In the genomic region with DNA sequence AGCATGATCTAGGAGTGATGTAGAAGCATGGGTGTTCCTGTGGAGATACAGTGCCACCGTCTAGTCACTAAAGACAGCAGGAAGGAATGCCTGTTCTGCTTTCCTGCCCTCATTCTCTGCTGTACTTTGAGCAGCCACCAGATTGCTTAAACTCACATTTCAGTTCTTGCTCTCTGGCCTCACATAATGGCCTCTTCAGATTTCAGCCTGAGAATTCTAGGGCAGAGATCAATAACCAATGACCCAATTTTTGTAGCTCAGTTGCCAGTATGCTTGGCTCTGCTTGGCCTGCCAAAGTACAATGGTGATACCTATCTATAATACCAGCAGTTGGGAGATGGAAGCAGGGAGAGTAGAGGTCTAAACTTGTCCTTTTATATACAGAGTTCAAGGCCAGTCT, we compare ENCODE assay signal across 27 mouse cellular contexts. TPM values are rescaled to one million over a fixed set of nuclear protein-coding genes. Genes with fewer than 3 reads are reported as not detected.
DNase-seq lines count a peak whose midpoint lies in the region; ATAC-seq and TF ChIP-seq lines count a peak whose summit lies in the region.
"Had no signal": no experiment of that assay in that cellular context is flagged by ENCODE, and none has a peak within 500 bp of the region (broad histone marks: within the 10 kb centered on the region; RNA-seq: fewer than 3 reads in every experiment).

No protein-coding gene starts in this region.

- peaks cover 10% of the 10 kb centered on the region for H3K36me3 ChIP-seq in liver, adult 2 months (ENCODE audit: control insufficient read depth, insufficient read depth, low read length)
- no peaks in the 10 kb centered on the region for H3K36me3 ChIP-seq in liver, embryonic 11.5 days (ENCODE audit: control insufficient read depth, insufficient read depth, low read length)
- H3K36me3 ChIP-seq in liver, postnatal 0 days (replicated peaks; ENCODE audit: insufficient read depth, low read length), result no peaks in the 10 kb centered on the region
- H3K36me3 ChIP-seq: G1E had no signal

- TF ChIP-seq POLR2A in liver, adult 2 months (IDR thresholded peaks at IDR 0.05; ENCODE audit: extremely low read depth, insufficient read depth, low read length), result no peak

- WGBS in liver, adult 2 months, result 5% methylated on average over 1 of the region's 1 CpGs
- 58% methylated on average over 1 of the region's 1 CpGs for WGBS in liver, embryonic 11.5 days
- WGBS in liver, postnatal 0 days (ENCODE audit: insufficient replicate concordance), result 43% methylated on average over 1 of the region's 1 CpGs

- no peak overlapping the region for H3K4me2 ChIP-seq in liver, embryonic 11.5 days
- H3K4me2 ChIP-seq in liver, postnatal 0 days (ENCODE audit: low read depth, low read length), result no peak overlapping the region

- no peaks in the 10 kb centered on the region for H3K27me3 ChIP-seq in liver, adult 2 months (ENCODE audit: control insufficient read depth, insufficient read depth, low read length)
- no peaks in the 10 kb centered on the region for H3K27me3 ChIP-seq in liver, embryonic 11.5 days (replicated peaks; ENCODE audit: control insufficient read depth, insufficient read depth, low read length)
- H3K27me3 ChIP-seq in liver, postnatal 0 days (ENCODE audit: insufficient read depth, low read length), result no peaks in the 10 kb centered on the region
- H3K27me3 ChIP-seq: Patski had no signal

- H3K79me2 ChIP-seq in liver, adult 2 months (ENCODE audit: control insufficient read depth, insufficient read depth, low read length), result peaks cover 6% of the 10 kb centered on the region; the same call in 1 of the 2 replicates

- TF ChIP-seq CTCF in liver, adult 2 months (IDR thresholded peaks at IDR 0.05; ENCODE audit: low read depth, low read length), result no peak
- no peak for TF ChIP-seq CTCF in liver, postnatal 0 days (IDR thresholded peaks at IDR 0.05; ENCODE audit: low read depth)

- H3K4me1 ChIP-seq in liver, adult 2 months (ENCODE audit: control insufficient read depth, insufficient read depth, low read length), result peaks cover 14% of the 10 kb centered on the region
- H3K4me1 ChIP-seq in liver, embryonic 11.5 days (replicated peaks; ENCODE audit: control insufficient read depth, insufficient read depth, low read length), result peaks cover 3% of the 10 kb centered on the region; the same call in 1 of the 2 replicates
- peaks cover 15% of the 10 kb centered on the region for H3K4me1 ChIP-seq in liver, postnatal 0 days (ENCODE audit: insufficient read depth)

- peak; percentile 30; the same call in 1 of the 2 replicates for TF ChIP-seq EP300 in liver, postnatal 0 days (IDR thresholded peaks at IDR 0.05; ENCODE audit: low read depth)

- peak; percentile 98 for DNase-seq in liver, adult 2 months (ENCODE audit: extremely low read depth, low read depth, low spot score)
- DNase-seq in liver, embryonic 11.5 days (ENCODE audit: low spot score), result no peak
- no peak for DNase-seq in liver, postnatal 0 days
- no peak for DNase-seq in liver
- peak; percentile 62 for DNase-seq in adipocyte (ENCODE audit: low spot score)
- DNase-seq in thymus, postnatal 25 days, result no peak
- DNase-seq: adrenal gland, adult 2 months; adrenal gland, adult 8-10 months; adrenal gland, postnatal 10 days; adrenal gland, postnatal 14 days; adrenal gland, postnatal 25 days; adrenal gland, postnatal 36 days; B cell, adult 2 months; cerebellum, adult 11 months; cerebellum, adult 11-12 months; cerebellum, adult 18-20 months; cerebellum, adult 2 months had no signal

- peak overlapping the region; percentile 80 for H3K27ac ChIP-seq in liver, adult 2 months (replicated peaks; ENCODE audit: insufficient read depth, low read depth, low read length)
- no peak overlapping the region for H3K27ac ChIP-seq in liver, embryonic 11.5 days (ENCODE audit: low read depth, low read length)
- H3K27ac ChIP-seq in liver, postnatal 0 days (ENCODE audit: low read depth), result peak overlapping the region; percentile 66

- no peak for ATAC-seq in liver, embryonic 11.5 days (replicated peaks; ENCODE audit: low FRiP score)
- no peak for ATAC-seq in liver, postnatal 0 days
- ATAC-seq: activated CD4-positive, CD25-positive, alpha-beta regulatory T cell, adult 4 months; CD4-positive, CD25-positive, alpha-beta regulatory T cell, adult 4 months; Patski had no signal

- H3K9me3 ChIP-seq in liver, embryonic 11.5 days (ENCODE audit: control insufficient read depth, low read length), result peaks cover 4% of the 10 kb centered on the region; the same call in 1 of the 2 replicates
- H3K9me3 ChIP-seq in liver, postnatal 0 days (ENCODE audit: low read length), result peaks cover 6% of the 10 kb centered on the region

- peak overlapping the region; percentile 46; the same call in 1 of the 2 replicates for H3K9ac ChIP-seq in liver, adult 2 months (ENCODE audit: low read depth, low read length)
- no peak overlapping the region for H3K9ac ChIP-seq in liver, embryonic 11.5 days (ENCODE audit: low read depth, low read length)
- no peak overlapping the region for H3K9ac ChIP-seq in liver, postnatal 0 days (replicated peaks)

- H3K4me3 ChIP-seq in liver, adult 2 months (ENCODE audit: insufficient read depth, low read depth, low read length), result peak overlapping the region; percentile 8
- no peak overlapping the region for H3K4me3 ChIP-seq in liver, embryonic 11.5 days (ENCODE audit: low read depth, low read length)
- H3K4me3 ChIP-seq in liver, postnatal 0 days (ENCODE audit: low read depth, low read length), result no peak overlapping the region

RNA-seq across cellular contexts. Expression of gene Galt, which starts 10.0 kb away (rescaled TPM):
- 52.4 and 57.9 TPM in 2 replicates for total RNA-seq in liver, adult 2 months (2014; rRNA removed)
- polyA plus RNA-seq in liver, adult 2 months (2012; rRNA removed), result 204 and 217 TPM in 2 replicates
- 40.7 and 45.8 TPM in 2 replicates for polyA plus RNA-seq in liver, embryonic 11.5 days (2014; fragmentation: Nextera tagmentation; extraction: Ambion mirVana)
- polyA plus RNA-seq in liver, postnatal 0 days (2015; fragmentation: Nextera tagmentation; extraction: Ambion mirVana), result 40.9 and 46.2 TPM in 2 replicates

RNA-seq across cellular contexts. Expression of gene Sigmar1, which starts 10.9 kb away (rescaled TPM):
- total RNA-seq in liver, adult 2 months (2014; rRNA removed), result 69.3 and 82.2 TPM in 2 replicates
- 362 and 423 TPM in 2 replicates for polyA plus RNA-seq in liver, adult 2 months (2012; rRNA removed)
- polyA plus RNA-seq in liver, embryonic 11.5 days (2014; fragmentation: Nextera tagmentation; extraction: Ambion mirVana), result 87.5 and 90.5 TPM in 2 replicates
- 73.2 and 77.7 TPM in 2 replicates for polyA plus RNA-seq in liver, postnatal 0 days (2015; fragmentation: Nextera tagmentation; extraction: Ambion mirVana)

RNA-seq across cellular contexts. Expression of gene Arid3c, which starts 14.1 kb away (rescaled TPM):
- not detected in 2 replicates for total RNA-seq in liver, adult 2 months (2014; rRNA removed)
- polyA plus RNA-seq in liver, adult 2 months (2012; rRNA removed), result not detected in 2 replicates
- polyA plus RNA-seq in liver, embryonic 11.5 days (2014; fragmentation: Nextera tagmentation; extraction: Ambion mirVana), result not detected in 2 replicates
- not detected in 2 replicates for polyA plus RNA-seq in liver, postnatal 0 days (2015; fragmentation: Nextera tagmentation; extraction: Ambion mirVana)
- total RNA-seq: adrenal gland, adult 18-20 months; adrenal gland, adult 2 months; adrenal gland, adult 8-10 months; adrenal gland, postnatal 10 days; adrenal gland, postnatal 14 days; adrenal gland, postnatal 25 days; adrenal gland, postnatal 36 days; adrenal gland, postnatal 4 days; CH12.LX; ES-E14; G1E; MEL had no signal
- polyA plus RNA-seq: activated CD4-positive, CD25-positive, alpha-beta regulatory T cell, adult 4 months; adrenal gland, adult 2 months; C2C12; CD4-positive, CD25-positive, alpha-beta regulatory T cell, adult 4 months; G1E had no signal

RNA-seq across cellular contexts. Expression of gene Dctn3, which starts 22.1 kb away (rescaled TPM):
- 33.4 and 40.2 TPM in 2 replicates for total RNA-seq in liver, adult 2 months (2014; rRNA removed)
- polyA plus RNA-seq in liver, adult 2 months (2012; rRNA removed), result 43.2 and 44.5 TPM in 2 replicates
- polyA plus RNA-seq in liver, embryonic 11.5 days (2014; fragmentation: Nextera tagmentation; extraction: Ambion mirVana), result 107 and 118 TPM in 2 replicates
- 64.0 and 65.2 TPM in 2 replicates for polyA plus RNA-seq in liver, postnatal 0 days (2015; fragmentation: Nextera tagmentation; extraction: Ambion mirVana)

RNA-seq across cellular contexts. Expression of gene Ccl27a, which starts 29.0 kb away (rescaled TPM):
- 11.9 and 13.1 TPM in 2 replicates for total RNA-seq in liver, adult 2 months (2014; rRNA removed)
- 33.3 and 39.4 TPM in 2 replicates for polyA plus RNA-seq in liver, adult 2 months (2012; rRNA removed)
- 14.4 TPM in 2 replicates for polyA plus RNA-seq in liver, embryonic 11.5 days (2014; fragmentation: Nextera tagmentation; extraction: Ambion mirVana)
- 10.1 and 11.7 TPM in 2 replicates for polyA plus RNA-seq in liver, postnatal 0 days (2015; fragmentation: Nextera tagmentation; extraction: Ambion mirVana)
- polyA plus RNA-seq: C2C12, G1E had no signal

Comparison
In these comparisons a context has a peak if more than half of its experiments do, and no peak if none do; other contexts are left out.
1. DNase-seq: peak in liver, adult 2 months (single experiment) and adipocyte (single experiment); none in liver, embryonic 11.5 days (single experiment), liver, postnatal 0 days (single experiment), liver (single experiment) and thymus, postnatal 25 days (single experiment).